Mouse (Mus musculus) ES-Bruce4 (cell line): ENCODE data around the gene Sorcs2.

Experiments used
- CTCF ChIP-seq: IDR thresholded peaks from one replicate; pipeline ENCODE4 v1.8.1; 2011; ENCODE audit warnings: low read depth, low read length
- EP300 ChIP-seq: IDR thresholded peaks from 2 replicates; pipeline ENCODE4 v1.6.1; 2011; ENCODE audit warnings: low read depth, low read length; ENCODE audit not compliant: insufficient read depth
- POLR2A ChIP-seq: IDR thresholded peaks from one replicate; pipeline ENCODE4 v1.8.1; 2011; ENCODE audit warnings: low read length; ENCODE audit not compliant: insufficient read depth

GRCm38 (mm10) chr5:36427831-36428230, 29.9 kb upstream of the Sorcs2 start:
- TF ChIP-seq CTCF, result no peak
- TF ChIP-seq POLR2A, result no peak
- no peak for TF ChIP-seq EP300
